ENCODE assay signal across 9 mouse cellular contexts in the genomic region with DNA sequence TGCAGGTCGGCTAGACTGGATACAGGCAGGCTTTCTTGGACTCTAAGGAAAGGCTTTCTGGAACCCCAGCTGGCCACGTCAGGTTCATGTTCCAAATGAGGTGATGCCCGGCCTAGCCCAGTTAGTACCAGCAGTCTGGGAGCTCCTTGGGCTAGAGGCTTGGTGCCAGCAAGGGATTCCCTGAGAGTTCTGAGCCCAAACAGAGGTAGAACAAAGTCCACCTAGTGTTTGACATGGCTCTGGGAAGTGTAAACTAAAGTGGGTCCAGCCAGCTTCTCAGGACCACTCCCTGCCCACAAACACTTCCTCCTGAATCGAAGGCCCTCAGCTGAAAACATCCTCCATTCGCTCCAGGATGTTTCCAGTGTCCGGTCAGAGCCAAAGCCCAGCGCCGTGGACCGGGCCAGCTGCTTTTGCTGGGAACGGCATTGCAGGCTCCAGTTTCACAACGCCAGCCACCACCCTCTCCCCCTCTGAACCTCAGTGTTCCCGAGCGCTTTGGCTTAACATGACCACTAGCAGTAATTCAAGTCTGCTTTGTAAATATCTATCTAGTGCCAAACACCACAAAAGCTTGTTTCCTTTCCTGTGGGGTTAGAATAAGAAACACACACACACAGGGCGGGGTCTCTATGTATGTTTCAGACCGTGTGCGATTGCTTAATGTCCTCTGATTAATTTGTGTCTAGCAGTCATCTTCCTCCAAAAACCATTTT.
A peak's percentile ranks its signal among the peaks of the same experiment; 100 is the strongest.
DNase-seq lines count a peak whose midpoint lies in the region; ATAC-seq and TF ChIP-seq lines count a peak whose summit lies in the region.
"Had no signal": no experiment of that assay in that cellular context is flagged by ENCODE, and none has a peak within 500 bp of the region (broad histone marks: within the 10 kb centered on the region; RNA-seq: fewer than 3 reads in every experiment).

No protein-coding gene starts in this region.

- peak overlapping the region; percentile 12 for H3K4me2 ChIP-seq in liver, embryonic 13.5 days
- H3K4me2 ChIP-seq in kidney, embryonic 16.5 days (replicated peaks; ENCODE audit: low read depth, low read length) = peak overlapping the region; percentile 8; the same call in 1 of the 2 replicates
- H3K4me2 ChIP-seq in myocyte (ENCODE audit: low read depth) = peak overlapping the region; percentile 60
- no peak overlapping the region for H3K4me2 ChIP-seq in forebrain, embryonic 13.5 days
- no peak overlapping the region for H3K4me2 ChIP-seq in forebrain, embryonic 11.5 days (ENCODE audit: low read depth, low read length, severe bottlenecking)
- H3K4me2 ChIP-seq: liver, embryonic 15.5 days had no signal

- no peaks in the 10 kb centered on the region for H3K79me2 ChIP-seq in myocyte (ENCODE audit: control insufficient read depth, insufficient read depth)

- ATAC-seq in liver, embryonic 13.5 days (ENCODE audit: low read depth) = no peak
- peak; percentile 64 for ATAC-seq in granulocyte monocyte progenitor cell, adult 5-6 weeks (replicated peaks; ENCODE audit: poor library complexity, severe bottlenecking)
- ATAC-seq in kidney, embryonic 16.5 days (ENCODE audit: low FRiP score, low TSS enrichment) = no peak
- no peak for ATAC-seq in forebrain, embryonic 13.5 days
- no peak for ATAC-seq in forebrain, embryonic 11.5 days (replicated peaks; ENCODE audit: low FRiP score)

- H3K27ac ChIP-seq in liver, embryonic 13.5 days = no peak overlapping the region
- no peak overlapping the region for H3K27ac ChIP-seq in kidney, embryonic 16.5 days (ENCODE audit: low read length)
- no peak overlapping the region for H3K27ac ChIP-seq in forebrain, embryonic 13.5 days
- no peak overlapping the region for H3K27ac ChIP-seq in forebrain, embryonic 11.5 days (ENCODE audit: low read depth, low read length)
- H3K27ac ChIP-seq: liver, embryonic 15.5 days had no signal

- peaks cover 38% of the 10 kb centered on the region for H3K4me1 ChIP-seq in liver, embryonic 13.5 days (replicated peaks)
- peaks cover 16% of the 10 kb centered on the region for H3K4me1 ChIP-seq in kidney, embryonic 16.5 days (ENCODE audit: insufficient read depth, low read length)
- peaks cover 17% of the 10 kb centered on the region for H3K4me1 ChIP-seq in forebrain, embryonic 13.5 days
- H3K4me1 ChIP-seq in forebrain, embryonic 11.5 days (replicated peaks; ENCODE audit: control insufficient read depth, insufficient read depth, low read length) = 0 out of 2 replicates have a peak, but pooled peaks cover 5% of the 10 kb centered on the region

- DNase-seq in liver, embryonic 13.5 days = no peak
- DNase-seq in liver = no peak
- no peak for DNase-seq in left cerebral cortex, adult 8-10 months (ENCODE audit: low spot score in 2 of 2)
- no peak for DNase-seq in forebrain, embryonic 11.5 days (ENCODE audit: low spot score)

- no peak overlapping the region for H3K4me3 ChIP-seq in liver, embryonic 13.5 days (replicated peaks)
- H3K4me3 ChIP-seq in kidney, embryonic 16.5 days (ENCODE audit: low read length) = no peak overlapping the region
- no peak overlapping the region for H3K4me3 ChIP-seq in myocyte
- H3K4me3 ChIP-seq in forebrain, embryonic 13.5 days = no peak overlapping the region
- H3K4me3 ChIP-seq in forebrain, embryonic 11.5 days (ENCODE audit: low read depth, low read length) = no peak overlapping the region
- H3K4me3 ChIP-seq: liver, embryonic 15.5 days had no signal

- H3K9me3 ChIP-seq in liver, embryonic 13.5 days (replicated peaks) = no peaks in the 10 kb centered on the region
- no peaks in the 10 kb centered on the region for H3K9me3 ChIP-seq in kidney, embryonic 16.5 days (ENCODE audit: low read length)
- no peaks in the 10 kb centered on the region for H3K9me3 ChIP-seq in forebrain, embryonic 13.5 days (replicated peaks)
- H3K9me3 ChIP-seq in forebrain, embryonic 11.5 days (ENCODE audit: control insufficient read depth, low read length) = no peaks in the 10 kb centered on the region
- H3K9me3 ChIP-seq: liver, embryonic 15.5 days had no signal

- H3K27me3 ChIP-seq in liver, embryonic 13.5 days = no peaks in the 10 kb centered on the region
- no peaks in the 10 kb centered on the region for H3K27me3 ChIP-seq in kidney, embryonic 16.5 days (ENCODE audit: insufficient read depth, low read length)
- no peaks in the 10 kb centered on the region for H3K27me3 ChIP-seq in myocyte (ENCODE audit: control insufficient read depth, insufficient read depth, insufficient read length)
- 0 out of 2 replicates have a peak, but pooled peaks cover 5% of the 10 kb centered on the region for H3K27me3 ChIP-seq in forebrain, embryonic 13.5 days
- H3K27me3 ChIP-seq in forebrain, embryonic 11.5 days (ENCODE audit: control insufficient read depth, insufficient read depth, low read length) = no peaks in the 10 kb centered on the region
- H3K27me3 ChIP-seq: liver, embryonic 15.5 days had no signal

- 51% methylated on average over 16 of the region's 16 CpGs for WGBS in liver, embryonic 13.5 days (ENCODE audit: insufficient replicate concordance)
- WGBS in kidney, embryonic 16.5 days = 49% methylated on average over 16 of the region's 16 CpGs
- WGBS in forebrain, embryonic 13.5 days = 77% methylated on average over 16 of the region's 16 CpGs
- WGBS in forebrain, embryonic 11.5 days = 79% methylated on average over 16 of the region's 16 CpGs

- no peak overlapping the region for H3K9ac ChIP-seq in liver, embryonic 13.5 days
- no peak overlapping the region for H3K9ac ChIP-seq in kidney, embryonic 16.5 days (replicated peaks; ENCODE audit: low read length)
- H3K9ac ChIP-seq in forebrain, embryonic 13.5 days = no peak overlapping the region
- H3K9ac ChIP-seq in forebrain, embryonic 11.5 days (ENCODE audit: low read length) = no peak overlapping the region
- H3K9ac ChIP-seq: liver, embryonic 15.5 days had no signal

- TF ChIP-seq POLR2A in myocyte (IDR thresholded peaks at IDR 0.05; ENCODE audit: insufficient read length, low read depth) = no peak

- H3K36me3 ChIP-seq in liver, embryonic 13.5 days = no peaks in the 10 kb centered on the region
- H3K36me3 ChIP-seq in kidney, embryonic 16.5 days (ENCODE audit: insufficient read depth, low read length) = no peaks in the 10 kb centered on the region
- no peaks in the 10 kb centered on the region for H3K36me3 ChIP-seq in myocyte (ENCODE audit: control insufficient read depth, insufficient read depth)
- H3K36me3 ChIP-seq in forebrain, embryonic 13.5 days (ENCODE audit: poor library complexity, severe bottlenecking) = peaks cover 14% of the 10 kb centered on the region
- H3K36me3 ChIP-seq in forebrain, embryonic 11.5 days (ENCODE audit: control insufficient read depth, insufficient read depth, low read length) = no peaks in the 10 kb centered on the region
- H3K36me3 ChIP-seq: liver, embryonic 15.5 days had no signal

- H3ac ChIP-seq in myocyte (ENCODE audit: control insufficient read depth, insufficient read length) = no peak overlapping the region

TF ChIP-seq in myocyte, 11 proteins besides CTCF, POLR2A, EP300 and RAD21:
- peak in 2 of 3 experiments; percentile 32 to 61 for TF ChIP-seq MYOD1 (IDR thresholded peaks at IDR 0.05; ENCODE audit: control insufficient read depth in 1 of 3, insufficient read length in 2 of 3, low read depth in 2 of 3)
- no peak for TF ChIP-seq TCF12 (IDR thresholded peaks at IDR 0.05; ENCODE audit: insufficient read depth, poor library complexity, severe bottlenecking)
- peak; percentile 69 for TF ChIP-seq CEBPB (IDR thresholded peaks at IDR 0.05; ENCODE audit: insufficient read depth, poor library complexity, severe bottlenecking)
- TF ChIP-seq USF1 (IDR thresholded peaks at IDR 0.05; ENCODE audit: low read depth) = no peak
- peak in 1 of 3 experiments; percentile 72 for TF ChIP-seq MYOG (IDR thresholded peaks at IDR 0.05; ENCODE audit: control insufficient read depth in 1 of 3, insufficient read depth in 1 of 3, insufficient read length in 2 of 3, low read depth in 2 of 3)
- no peak for TF ChIP-seq SRF (IDR thresholded peaks at IDR 0.05; ENCODE audit: control insufficient read depth, insufficient read length, low read depth)
TF ChIP-seq in myocyte: peak in this region for 3.

Comparison
In these comparisons a context has a peak if more than half of its experiments do, and no peak if none do; other contexts are left out.
1. H3K4me2 ChIP-seq: peak in liver, embryonic 13.5 days (single experiment), kidney, embryonic 16.5 days (single experiment) and myocyte (single experiment); none in forebrain, embryonic 13.5 days (single experiment) and forebrain, embryonic 11.5 days (single experiment).